Comparison of ENCODE assay signal across 19 mouse cellular contexts in the genomic region with DNA sequence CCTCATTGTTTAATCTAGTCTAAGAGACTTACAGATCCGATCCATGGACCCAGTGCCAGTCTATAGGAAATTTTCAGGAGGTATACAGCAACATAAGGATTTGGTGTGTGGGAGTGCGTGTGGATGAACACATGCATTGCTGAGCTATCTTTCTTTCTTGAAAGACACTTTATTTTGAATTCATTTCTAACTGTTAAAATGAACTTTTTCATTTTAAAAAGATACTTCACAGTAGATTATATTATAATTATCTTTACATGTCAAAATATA.
A peak's percentile ranks its signal among the peaks of the same experiment; 100 is the strongest.
DNase-seq lines count a peak whose midpoint lies in the region; ATAC-seq and TF ChIP-seq lines count a peak whose summit lies in the region.
"Had no signal": no experiment of that assay in that cellular context is flagged by ENCODE, and none has a peak within 500 bp of the region (broad histone marks: within the 10 kb centered on the region; RNA-seq: fewer than 3 reads in every experiment).

No protein-coding gene starts in this region.

- no peak overlapping the region for H3K4me2 ChIP-seq in liver, embryonic 11.5 days
- H3K4me2 ChIP-seq: embryonic facial prominence, embryonic 13.5 days; forebrain, embryonic 13.5 days; heart, embryonic 13.5 days; hindbrain, embryonic 15.5 days had no signal

- no peak overlapping the region for H3K4me3 ChIP-seq in cerebellum, adult 2 months (replicated peaks; ENCODE audit: insufficient read depth, low read depth, low read length)
- H3K4me3 ChIP-seq in layer of hippocampus, adult 2 months: no peak overlapping the region
- H3K4me3 ChIP-seq in liver, embryonic 11.5 days (ENCODE audit: low read depth, low read length): no peak overlapping the region
- H3K4me3 ChIP-seq: embryonic facial prominence, embryonic 13.5 days; forebrain, embryonic 13.5 days; heart, embryonic 13.5 days; hindbrain, embryonic 15.5 days had no signal

- H3K36me3 ChIP-seq in liver, embryonic 11.5 days (ENCODE audit: control insufficient read depth, insufficient read depth, low read length): peaks cover 17% of the 10 kb centered on the region

- no peak overlapping the region for H3K9ac ChIP-seq in liver, embryonic 11.5 days (ENCODE audit: low read depth, low read length)
- H3K9ac ChIP-seq: embryonic facial prominence, embryonic 13.5 days; forebrain, embryonic 13.5 days; forebrain, postnatal 0 days; heart, embryonic 13.5 days; hindbrain, embryonic 15.5 days had no signal

- no peaks in the 10 kb centered on the region for H3K9me3 ChIP-seq in liver, embryonic 11.5 days (ENCODE audit: control insufficient read depth, low read length)
- H3K9me3 ChIP-seq: embryonic facial prominence, embryonic 13.5 days; forebrain, embryonic 13.5 days; G1E; heart, embryonic 13.5 days; hindbrain, embryonic 15.5 days had no signal

- no peak overlapping the region for H3K27ac ChIP-seq in cerebellum, adult 2 months (ENCODE audit: insufficient read depth, low read length)
- peak overlapping the region; percentile 79 for H3K27ac ChIP-seq in layer of hippocampus, adult 2 months
- no peak overlapping the region for H3K27ac ChIP-seq in liver, embryonic 11.5 days (ENCODE audit: low read depth, low read length)
- H3K27ac ChIP-seq: embryonic facial prominence, embryonic 13.5 days; forebrain, embryonic 13.5 days; heart, embryonic 13.5 days; hindbrain, embryonic 15.5 days had no signal

- TF ChIP-seq CTCF in cerebellum, adult 2 months (IDR thresholded peaks at IDR 0.05; ENCODE audit: borderline replicate concordance, insufficient read depth, low read depth, low read length): no peak
- no peak for TF ChIP-seq CTCF in layer of hippocampus, adult 2 months (conservative IDR thresholded peaks at IDR 0.05)

- TF ChIP-seq POLR2A in cerebellum, adult 2 months (IDR thresholded peaks at IDR 0.05; ENCODE audit: borderline replicate concordance, insufficient read depth, low read length): no peak

- WGBS in cerebellum, adult 2 months: 38% methylated on average over 2 of the region's 2 CpGs
- 90% methylated on average over 2 of the region's 2 CpGs for WGBS in liver, embryonic 11.5 days

- H3K27me3 ChIP-seq in cerebellum, adult 2 months (ENCODE audit: control insufficient read depth, insufficient read depth, low read length): no peaks in the 10 kb centered on the region
- H3K27me3 ChIP-seq in liver, embryonic 11.5 days (replicated peaks; ENCODE audit: control insufficient read depth, insufficient read depth, low read length): no peaks in the 10 kb centered on the region
- H3K27me3 ChIP-seq: embryonic facial prominence, embryonic 13.5 days; forebrain, embryonic 13.5 days; heart, embryonic 13.5 days; hindbrain, embryonic 15.5 days had no signal

- DNase-seq in cerebellum, adult 2 months: no peak
- no peak for DNase-seq in layer of hippocampus, adult 2 months (ENCODE audit: low spot score in 2 of 2)
- no peak for DNase-seq in layer of hippocampus, adult 11-12 months (ENCODE audit: low spot score)
- peak; percentile 39 for DNase-seq in right cerebral cortex, adult 18-20 months
- no peak for DNase-seq in right cerebral cortex, postnatal 4 days
- DNase-seq in liver, embryonic 11.5 days (ENCODE audit: low spot score): no peak
- DNase-seq: adrenal gland, adult 8-10 months; adrenal gland, postnatal 36 days; B cell, adult 2 months; gastrocnemius, postnatal 14 days; heart, postnatal 36 days had no signal

- 0 out of 2 replicates have a peak, but pooled peaks have one; percentile 13 for ATAC-seq in cerebellum, adult (ENCODE audit: insufficient number of reproducible peaks, low FRiP score, low TSS enrichment)
- no peak for ATAC-seq in liver, embryonic 11.5 days (replicated peaks; ENCODE audit: low FRiP score)
- ATAC-seq: CD4-positive, CD25-positive, alpha-beta regulatory T cell, adult 4 months; forebrain, embryonic 13.5 days had no signal

- H3K4me1 ChIP-seq in cerebellum, adult 2 months (ENCODE audit: control insufficient read depth, insufficient read depth, low read length): peaks cover 4% of the 10 kb centered on the region; the same call in 1 of the 2 replicates
- H3K4me1 ChIP-seq in liver, embryonic 11.5 days (replicated peaks; ENCODE audit: control insufficient read depth, insufficient read depth, low read length): no peaks in the 10 kb centered on the region
- H3K4me1 ChIP-seq: embryonic facial prominence, embryonic 13.5 days; forebrain, embryonic 13.5 days; hindbrain, embryonic 15.5 days had no signal
